Mouse (Mus musculus) heart, embryonic 11.5 days (tissue): ENCODE data around the gene Zcwpw1. TPM values are rescaled to one million over a fixed set of nuclear protein-coding genes. Genes with fewer than 3 reads are reported as not detected.

Source experiments
- ATAC-seq: fragments of 200-750 bp; cut with Nextera tagmentation; replicated peaks from 2 replicates; pipeline ENCODE4 v1.8.0; 2017; ENCODE audit warnings: moderate library complexity; ENCODE audit not compliant: insufficient number of reproducible peaks, low FRiP score, low TSS enrichment
- H3K27ac ChIP-seq: fragments of 300-500 bp; sonication (generic); 2 replicates; pipeline ENCODE4 v1.5.1; 2014; ENCODE audit warnings: mild to moderate bottlenecking, low read depth, low read length
- H3K27me3 ChIP-seq: fragments of 300-500 bp; sonication (generic); 2 replicates; pipeline ENCODE4 v1.6.1; 2014; ENCODE audit warnings: mild to moderate bottlenecking, low read length, mixed read lengths; ENCODE audit not compliant: control insufficient read depth, insufficient read depth
- H3K36me3 ChIP-seq: fragments of 300-500 bp; sonication (generic); 2 replicates; pipeline ENCODE4 v1.6.1; 2014; ENCODE audit warnings: mild to moderate bottlenecking, low read length, moderate library complexity, mixed read lengths; ENCODE audit not compliant: control insufficient read depth, insufficient read depth
- H3K4me1 ChIP-seq: fragments of 300-500 bp; sonication (generic); 2 replicates; pipeline ENCODE4 v1.6.1; 2014; ENCODE audit warnings: low read length; ENCODE audit not compliant: control insufficient read depth, insufficient read depth
- H3K4me2 ChIP-seq: fragments of 300-500 bp; sonication (generic); 2 replicates; pipeline ENCODE4 v1.6.1; 2014; ENCODE audit warnings: mild to moderate bottlenecking, moderate library complexity
- H3K4me3 ChIP-seq: fragments of 300-500 bp; sonication (generic); 2 replicates; pipeline ENCODE4 v1.5.1; 2014; ENCODE audit warnings: low read depth, low read length
- H3K9ac ChIP-seq: fragments of 300-500 bp; sonication (generic); 2 replicates; pipeline ENCODE4 v1.6.1; 2014; ENCODE audit warnings: mild to moderate bottlenecking, low read depth, low read length, moderate library complexity
- H3K9me3 ChIP-seq: fragments of 300-500 bp; sonication (generic); replicated peaks from 2 replicates; pipeline ENCODE4 v1.6.1; 2016; ENCODE audit warnings: low read length; ENCODE audit not compliant: control insufficient read depth
- WGBS: fragments of 180-500 bp; shearing (Covaris S2); extraction: QIAGEN DNeasy Blood & Tissue Kit; methylation state at CpG from one replicate; pipeline ENCODE4 v1.1.7; 2014; ENCODE audit not compliant: insufficient replicate concordance; 5-methylcytosine and 5-hydroxymethylcytosine counted together
- polyA plus RNA-seq: library from polyadenylated mRNA; unstranded; fragments of >200 nt; fragmentation: Nextera tagmentation; extraction: Ambion mirVana; gene quantifications from 2 replicates; pipeline ENCODE4 v1.2.1, GENCODE M21; 2014

Gene Zcwpw1
- polyA plus RNA-seq, 1 experiment from 2014 or later: 13.7 TPM

GRCm38 (mm10) chr5:137785164-137786031 is 2.2 kb upstream of the Zcwpw1 start:
- peak overlapping the region; percentile 88 for H3K4me3 ChIP-seq
- peaks cover 27% of the 10 kb centered on the region for H3K36me3 ChIP-seq
- H3K9me3 ChIP-seq: no peaks in the 10 kb centered on the region
- H3K27me3 ChIP-seq: no peaks in the 10 kb centered on the region; the same call in 1 of the 2 replicates
- peak overlapping the region; percentile 100 for H3K27ac ChIP-seq
- 0 out of 2 replicates have a peak, but pooled peaks have one; percentile 9 for ATAC-seq
- WGBS: 2% methylated on average over 53 of the region's 62 CpGs
- H3K9ac ChIP-seq: peak overlapping the region; percentile 97
- peak overlapping the region; percentile 92 for H3K4me2 ChIP-seq
- peaks cover 29% of the 10 kb centered on the region for H3K4me1 ChIP-seq

- Histone ChIP-seq H3K9ac (peak overlapping the region; percentile 97), H3K4me1 (peaks cover 29% of the 10 kb centered on the region), H3K4me2 (peak overlapping the region; percentile 92), H3K27ac (peak overlapping the region; percentile 100), H3K36me3 (peaks cover 22% of the 10 kb centered on the region), H3K27me3 (no peaks in the 10 kb centered on the region; the same call in 1 of the 2 replicates), H3K9me3 (no peaks in the 10 kb centered on the region), H3K4me3 (peak overlapping the region; percentile 88)
- ATAC-seq: peak; percentile 92
- WGBS: under 1% methylated on average over 79 of the region's 79 CpGs
Measured at GRCm38 (mm10) chr5:137786109-137786942, 1.3 kb upstream of the Zcwpw1 start.

- Histone ChIP-seq H3K4me3 (peak overlapping the region; percentile 88), H3K9me3 (no peaks in the 10 kb centered on the region), H3K9ac (peak overlapping the region; percentile 28; the same call in 1 of the 2 replicates), H3K4me2 (peak overlapping the region; percentile 92), H3K27ac (no peak overlapping the region), H3K36me3 (peaks cover 5% of the 10 kb centered on the region; the same call in 1 of the 2 replicates), H3K4me1 (peaks cover 25% of the 10 kb centered on the region), H3K27me3 (no peaks in the 10 kb centered on the region; the same call in 1 of the 2 replicates)
- ATAC-seq: no peak
- 62% methylated on average over 24 of the region's 24 CpGs for WGBS
Measured at GRCm38 (mm10) chr5:137788171-137788570, 573 bp downstream of the Zcwpw1 start.

- H3K27me3 ChIP-seq: no peaks in the 10 kb centered on the region; the same call in 1 of the 2 replicates
- 85% methylated on average over 2 of the region's 2 CpGs for WGBS
- ATAC-seq: no peak
- H3K27ac ChIP-seq: no peak overlapping the region
- H3K36me3 ChIP-seq: peaks cover 5% of the 10 kb centered on the region; the same call in 1 of the 2 replicates
- no peak overlapping the region for H3K9ac ChIP-seq
- H3K4me3 ChIP-seq: no peak overlapping the region
- H3K4me1 ChIP-seq: peaks cover 16% of the 10 kb centered on the region
- no peak overlapping the region for H3K4me2 ChIP-seq
- no peaks in the 10 kb centered on the region for H3K9me3 ChIP-seq
Measured at GRCm38 (mm10) chr5:137788946-137789531, 1.4 kb downstream of the Zcwpw1 start.

GRCm38 (mm10) chr5:137791553-137791952 is 4.0 kb downstream of the Zcwpw1 start:
- Histone ChIP-seq H3K4me2 (no peak overlapping the region), H3K9ac (no peak overlapping the region), H3K9me3 (no peaks in the 10 kb centered on the region), H3K27ac (no peak overlapping the region), H3K36me3 (no peaks in the 10 kb centered on the region), H3K27me3 (no peaks in the 10 kb centered on the region; the same call in 1 of the 2 replicates), H3K4me3 (no peak overlapping the region), H3K4me1 (peaks cover 4% of the 10 kb centered on the region; the same call in 1 of the 2 replicates)
- no peak for ATAC-seq

GRCm38 (mm10) chr5:137796606-137797005 is 9.0 kb downstream of the Zcwpw1 start:
- no peak overlapping the region for H3K4me2 ChIP-seq
- H3K9me3 ChIP-seq: no peaks in the 10 kb centered on the region
- no peaks in the 10 kb centered on the region for H3K27me3 ChIP-seq
- H3K4me1 ChIP-seq: no peaks in the 10 kb centered on the region
- H3K27ac ChIP-seq: no peak overlapping the region
- WGBS: 76% methylated on average over 3 of the region's 3 CpGs
- H3K36me3 ChIP-seq: no peaks in the 10 kb centered on the region
- H3K4me3 ChIP-seq: no peak overlapping the region
- H3K9ac ChIP-seq: no peak overlapping the region
- no peak for ATAC-seq

- H3K9me3 ChIP-seq: no peaks in the 10 kb centered on the region
- no peaks in the 10 kb centered on the region for H3K36me3 ChIP-seq
- 69% methylated on average over 3 of the region's 3 CpGs for WGBS
- H3K27ac ChIP-seq: no peak overlapping the region
- no peak overlapping the region for H3K9ac ChIP-seq
- H3K27me3 ChIP-seq: no peaks in the 10 kb centered on the region
- no peak for ATAC-seq
- H3K4me1 ChIP-seq: no peaks in the 10 kb centered on the region
- no peak overlapping the region for H3K4me2 ChIP-seq
- H3K4me3 ChIP-seq: no peak overlapping the region
Measured at GRCm38 (mm10) chr5:137800917-137801316, 13.3 kb downstream of the Zcwpw1 start.

- H3K4me2 ChIP-seq: no peak overlapping the region
- H3K36me3 ChIP-seq: no peaks in the 10 kb centered on the region
- 69% methylated on average over 1 of the region's 1 CpGs for WGBS
- H3K27me3 ChIP-seq: no peaks in the 10 kb centered on the region
- H3K9me3 ChIP-seq: no peaks in the 10 kb centered on the region
- no peak overlapping the region for H3K27ac ChIP-seq
- H3K4me1 ChIP-seq: no peaks in the 10 kb centered on the region
- no peak for ATAC-seq
- no peak overlapping the region for H3K4me3 ChIP-seq
- no peak overlapping the region for H3K9ac ChIP-seq
Measured at GRCm38 (mm10) chr5:137806158-137806557, 18.6 kb downstream of the Zcwpw1 start.
